Mouse (Mus musculus) bone marrow, adult 2 months (tissue): ENCODE measurements at regions not wholly inside any gene's neighbourhood (a gene's known extent, or its start where the extent isn't known, plus 50 kb on each side); places are given as distances from the start of the nearest gene placed in this dataset.
"Not testable (repeated sequence)": the region's sequence is repeated elsewhere in the genome, so short reads cannot be mapped to it uniquely, and the experiment has no call there.

Source experiments
- H3K27ac ChIP-seq: fragments of 200-500 bp; 2 replicates; pipeline ENCODE4 v1.5.1; 2012; ENCODE audit warnings: low read depth, mild to moderate bottlenecking, control low read depth, inconsistent platforms, low read length; ENCODE audit not compliant: control insufficient read depth, poor library complexity, insufficient read depth
- H3K4me1 ChIP-seq: fragments of 200-500 bp; 2 replicates; pipeline ENCODE4 v1.6.1; 2011; ENCODE audit warnings: low read length; ENCODE audit not compliant: control insufficient read depth, insufficient read depth
- H3K4me3 ChIP-seq: fragments of 200-500 bp; replicated peaks from 2 replicates; pipeline ENCODE3; 2011; ENCODE audit warnings: mild to moderate bottlenecking, low read depth, low read length, control low read depth; ENCODE audit not compliant: control insufficient read depth
- CTCF ChIP-seq: fragments of 200-500 bp; IDR thresholded peaks from 2 replicates; pipeline ENCODE4 v1.5.1; 2011; ENCODE audit warnings: low read length, control low read depth; ENCODE audit not compliant: control insufficient read depth, insufficient read depth
- POLR2A ChIP-seq: fragments of 200-500 bp; IDR thresholded peaks from 2 replicates; pipeline ENCODE4 v1.6.1; 2011; ENCODE audit warnings: low read depth, mild to moderate bottlenecking, control low read depth, low read length, borderline replicate concordance; ENCODE audit not compliant: control insufficient read depth
- WGBS: fragments of 180-500 bp; shearing (Covaris S2); methylation state at CpG from one replicate; pipeline ENCODE4 v1.1.7; 2018; 5-methylcytosine and 5-hydroxymethylcytosine counted together

GRCm38 (mm10) chr17:27281241-27281640, 77.0 kb upstream of the Lemd2 start:
- Histone ChIP-seq H3K27ac (no peak overlapping the region), H3K4me3 (no peak overlapping the region), H3K4me1 (no peaks in the 10 kb centered on the region)
- TF ChIP-seq CTCF (no peak), POLR2A (no peak)
- WGBS = 71% methylated on average over 9 of the region's 9 CpGs

- not testable (repeated sequence) for H3K27ac ChIP-seq, H3K4me1 ChIP-seq, H3K4me3 ChIP-seq
- WGBS = 91% methylated on average over 17 of the region's 17 CpGs
Measured at GRCm38 (mm10) chr17:27279491-27280288, 75.4 kb upstream of the Lemd2 start.

- H3K4me3 ChIP-seq, H3K27ac ChIP-seq, H3K4me1 ChIP-seq: not testable (repeated sequence)
- 91% methylated on average over 12 of the region's 12 CpGs for WGBS
Measured at GRCm38 (mm10) chr17:27277786-27278185, 73.5 kb upstream of the Lemd2 start.

- not testable (repeated sequence) for H3K4me3 ChIP-seq, H3K27ac ChIP-seq
Measured at GRCm38 (mm10) chr17:27271756-27272155, 67.5 kb upstream of the Lemd2 start.

GRCm38 (mm10) chr17:27270776-27271175, 66.5 kb upstream of the Lemd2 start:
- 87% methylated on average over 8 of the region's 8 CpGs for WGBS
- H3K4me1 ChIP-seq, H3K4me3 ChIP-seq, H3K27ac ChIP-seq: not testable (repeated sequence)

More at GRCm38 (mm10) chr17:27271756-27272155, 67.5 kb upstream of the Lemd2 start:
- H3K4me1 ChIP-seq = not testable (repeated sequence)
- WGBS = 87% methylated on average over 12 of the region's 12 CpGs

GRCm38 (mm10) chr17:27264607-27265006, 60.3 kb upstream of the Lemd2 start:
- not testable (repeated sequence) for H3K4me3 ChIP-seq, H3K4me1 ChIP-seq, H3K27ac ChIP-seq
- WGBS = 89% methylated on average over 9 of the region's 9 CpGs

GRCm38 (mm10) chr17:27262607-27263006, 58.3 kb upstream of the Lemd2 start:
- TF ChIP-seq CTCF = no peak
- no peak for TF ChIP-seq POLR2A
- 33% methylated on average over 4 of the region's 4 CpGs for WGBS
- H3K27ac ChIP-seq = no peak overlapping the region
- no peak overlapping the region for H3K4me3 ChIP-seq
- H3K4me1 ChIP-seq = peaks cover 1% of the 10 kb centered on the region

- Histone ChIP-seq H3K4me1 (peaks cover 1% of the 10 kb centered on the region), H3K4me3 (no peak overlapping the region), H3K27ac (no peak overlapping the region)
- TF ChIP-seq CTCF = no peak
- TF ChIP-seq POLR2A = no peak
- WGBS = 85% methylated on average over 9 of the region's 9 CpGs
Measured at GRCm38 (mm10) chr17:27261981-27262380, 57.7 kb upstream of the Lemd2 start.

- 68% methylated on average over 2 of the region's 2 CpGs for WGBS
- TF ChIP-seq CTCF = no peak
- no peak for TF ChIP-seq POLR2A
- no peak overlapping the region for H3K27ac ChIP-seq
Measured at GRCm38 (mm10) chr17:27261251-27261650, 57.0 kb upstream of the Lemd2 start.

GRCm38 (mm10) chr17:27260116-27260515, 55.8 kb upstream of the Lemd2 start:
- Histone ChIP-seq H3K4me1 (peaks cover 1% of the 10 kb centered on the region), H3K27ac (no peak overlapping the region), H3K4me3 (no peak overlapping the region)
- no peak for TF ChIP-seq POLR2A
- TF ChIP-seq CTCF = no peak
- 84% methylated on average over 9 of the region's 9 CpGs for WGBS

More at GRCm38 (mm10) chr17:27261251-27261650, 57.0 kb upstream of the Lemd2 start:
- H3K4me1 ChIP-seq = peaks cover 1% of the 10 kb centered on the region
- no peak overlapping the region for H3K4me3 ChIP-seq
